Mouse (Mus musculus): ENCODE data around the gene Vsig10l.

GRCm38 (mm10) chr7:43441071-43441470 is 21.9 kb upstream of the Vsig10l start:
- TF ChIP-seq FLI1 (IDR thresholded peaks at IDR 0.05; ENCODE audit: low read length) (no peak), GATA1 (IDR thresholded peaks at IDR 0.05; ENCODE audit: borderline replicate concordance, low read length) (no peak)

All from megakaryocyte, embryonic 14.5 days (primary cell).